Mouse (Mus musculus) thymus, postnatal 4 days (tissue): ENCODE results near the gene Sumf2.

Experiments
- DNase-seq: peaks from one replicate; pipeline ENCODE4 v3.0.0; 2021

Sumf2 gene

DNA sequence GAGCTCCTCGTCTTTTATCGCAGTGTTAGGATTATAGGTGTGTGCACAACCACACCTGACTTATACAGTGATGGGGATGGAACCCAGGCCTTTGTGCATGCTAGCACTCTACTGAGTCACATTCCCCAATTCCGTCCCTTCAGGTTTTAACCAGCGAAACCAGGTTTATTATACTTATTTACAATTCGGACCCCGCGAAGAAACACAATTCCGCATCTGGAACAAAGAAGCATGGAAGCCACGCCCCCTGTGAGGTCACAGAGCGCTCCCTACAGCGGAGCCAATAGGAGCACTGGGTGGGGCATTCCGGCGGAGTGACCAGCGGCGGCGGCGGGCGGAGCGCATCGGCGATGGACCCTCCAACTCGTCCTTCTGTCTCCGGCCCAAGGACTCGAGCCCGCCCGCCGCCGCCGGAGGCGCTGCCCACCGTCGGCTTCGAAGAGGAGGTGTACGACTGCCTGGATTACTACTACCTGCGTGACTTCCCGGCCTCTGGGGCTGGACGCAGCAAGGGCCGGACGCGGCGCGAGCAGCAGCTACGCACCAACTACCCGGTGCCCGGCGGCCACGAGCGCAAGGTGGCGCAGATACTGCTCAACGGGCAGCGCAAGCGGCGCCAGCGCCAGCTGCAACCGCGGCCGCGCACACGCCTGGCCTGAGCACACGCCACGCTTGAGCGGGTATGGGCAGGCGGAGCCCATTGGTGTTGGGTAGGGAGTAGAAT is 61.6 kb downstream of the Sumf2 start, which contains the start of gene Nupr1l:
Gene Nupr1l, plus strand, starts transcription at position 299 of the 724 bp plus-strand sequence.
- peak; percentile 88 for DNase-seq

DNA sequence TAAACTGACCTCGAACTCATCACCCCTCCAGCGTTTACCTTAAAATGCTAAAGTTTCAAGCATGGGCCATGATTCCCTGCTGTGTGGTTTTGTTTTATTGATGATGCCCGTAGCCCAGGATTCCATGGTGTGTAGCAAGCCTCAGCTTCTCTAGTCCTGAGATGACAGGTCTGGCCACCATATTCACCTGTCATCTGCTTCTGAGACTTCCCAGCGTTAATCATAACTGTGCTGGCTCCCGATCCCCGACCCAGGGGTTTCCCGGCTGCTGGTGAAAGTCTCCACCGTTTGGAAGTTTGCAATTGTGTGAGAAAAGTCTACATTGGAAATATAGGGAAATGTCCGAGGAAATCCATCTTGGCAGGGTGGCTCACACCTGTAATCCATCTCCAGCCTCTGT is 62.4 kb downstream of the Sumf2 start:
- no peak for DNase-seq

DNA sequence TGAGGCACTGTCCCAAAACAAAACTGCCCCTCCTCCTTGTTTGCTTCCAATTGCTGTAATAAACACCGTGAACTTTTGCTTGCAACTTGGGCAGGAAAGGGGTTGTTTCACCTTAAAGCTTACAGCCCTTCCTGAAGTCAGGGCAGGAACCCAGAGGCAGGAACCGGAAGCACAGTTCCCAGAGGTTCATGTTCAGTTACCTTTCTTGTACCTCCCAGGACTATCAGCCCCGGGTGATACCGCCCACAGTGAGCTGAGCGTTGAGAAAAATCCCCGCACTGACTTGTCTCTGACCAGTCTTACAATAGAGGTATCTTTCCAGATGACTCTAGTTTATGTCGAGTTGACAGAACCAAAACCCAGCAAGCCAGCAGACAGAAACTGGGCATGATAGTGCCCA is 62.8 kb downstream of the Sumf2 start:
- no peak for DNase-seq
